Mouse (Mus musculus) NIH3T3 (cell line): ENCODE results near the gene Ldlrap1.
"Not testable (repeated sequence)": the region's sequence is repeated elsewhere in the genome, so short reads cannot be mapped to it uniquely, and the experiment has no call there.

Source experiments
- DNase-seq: peaks from one replicate; pipeline ENCODE4 v3.0.0-alpha.2; 2012; ENCODE audit warnings: low read depth

Ldlrap1 gene

DNA sequence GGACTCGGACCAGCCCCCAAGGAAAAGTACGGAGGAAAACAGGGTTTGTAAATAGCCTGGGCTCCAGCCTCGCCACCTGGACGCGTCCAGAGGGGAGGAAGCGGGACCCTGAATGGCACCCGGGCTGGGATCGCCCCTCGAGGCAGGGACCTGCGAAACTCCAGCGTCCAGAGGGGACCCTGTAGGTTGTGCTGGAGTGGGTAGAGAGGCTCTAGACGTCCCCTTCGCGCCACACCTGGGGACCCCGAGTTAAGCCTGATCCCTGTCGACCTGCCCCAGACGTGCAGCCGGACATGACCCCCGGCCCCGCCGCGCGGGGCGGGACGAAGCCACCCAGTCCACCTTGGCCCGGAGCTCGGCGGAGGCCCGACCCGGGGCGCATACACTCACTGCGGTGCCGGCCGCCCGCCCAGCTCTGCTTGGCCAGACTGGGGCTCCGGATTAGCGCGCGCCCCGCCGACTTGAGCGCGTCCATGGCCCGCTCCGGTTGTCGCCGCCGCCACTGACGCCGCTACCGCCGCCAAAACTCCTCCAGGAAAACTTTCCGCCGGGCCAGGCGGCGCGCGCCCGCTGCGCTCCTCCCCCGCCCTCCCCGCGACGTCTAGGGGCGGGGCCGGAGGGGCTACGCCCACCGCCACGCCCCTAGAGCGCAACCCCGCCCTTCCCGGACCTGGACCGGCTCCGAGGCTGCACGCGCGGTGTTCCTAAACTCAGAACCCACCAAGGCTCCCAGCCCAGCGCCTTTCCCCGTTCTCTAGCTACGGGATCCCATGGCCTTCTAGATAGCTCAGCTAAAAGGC lies at the start of gene Ldlrap1:
Ldlrap1 (minus strand) TSS at position 599 of the 800 bp plus-strand sequence.
- DNase-seq, result peak; percentile 86

DNA sequence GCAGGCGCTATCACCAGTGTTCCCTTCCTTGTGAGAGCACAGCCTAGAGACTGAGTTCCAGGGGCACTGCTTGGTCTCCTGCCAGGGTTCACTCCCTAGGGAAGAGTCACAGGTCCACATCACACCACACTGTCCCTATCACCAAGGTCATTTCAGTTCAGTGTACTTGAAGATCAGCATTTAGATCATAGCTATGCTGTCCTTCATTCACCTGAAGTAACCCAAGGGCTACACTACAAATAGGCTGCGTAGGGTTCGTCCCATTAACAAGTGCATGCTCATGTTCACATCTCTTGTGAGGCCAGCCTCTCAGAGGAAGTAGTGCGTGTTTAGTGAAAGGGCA lies 46.4 kb upstream of the Ldlrap1 start:
- DNase-seq, result no peak

DNA sequence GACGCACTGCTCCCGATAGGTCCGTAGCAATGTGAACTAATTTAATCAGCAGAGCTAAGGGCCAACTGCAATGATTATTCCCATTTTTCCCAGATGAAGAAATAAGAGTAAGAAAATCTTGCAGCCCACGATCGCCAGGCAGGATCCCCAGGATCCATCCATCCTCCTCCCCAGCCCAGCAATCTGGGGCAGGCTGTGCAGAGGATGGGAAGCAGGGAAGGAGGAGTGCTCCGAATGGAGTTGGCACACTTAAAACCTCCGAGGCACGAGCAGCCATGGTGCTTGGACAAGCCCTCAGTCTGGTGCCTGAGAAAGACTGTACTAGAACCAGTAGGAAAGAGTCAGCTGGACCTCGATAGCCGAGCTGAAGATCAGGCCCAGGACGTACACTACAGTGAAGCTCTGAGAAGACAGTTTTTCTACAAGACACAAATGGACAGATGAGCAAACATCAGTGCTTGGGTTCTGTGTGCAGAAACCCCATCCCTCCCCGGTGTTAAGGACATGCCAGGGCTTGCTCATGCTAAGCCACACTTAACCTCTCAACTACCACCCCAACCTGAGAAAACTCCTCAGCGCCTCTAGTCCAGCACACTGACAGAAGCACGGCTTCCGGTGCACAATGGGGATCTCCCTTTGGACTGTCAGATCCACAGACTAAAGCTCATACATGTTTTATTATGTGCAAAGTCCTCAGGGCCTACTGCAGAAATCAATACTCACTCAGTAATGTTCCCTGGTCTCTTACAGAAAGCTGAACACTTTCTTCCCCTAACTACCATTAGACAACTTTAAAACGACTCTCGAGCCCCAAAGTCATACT lies 45.8 kb upstream of the Ldlrap1 start:
- DNase-seq, result no peak

DNA sequence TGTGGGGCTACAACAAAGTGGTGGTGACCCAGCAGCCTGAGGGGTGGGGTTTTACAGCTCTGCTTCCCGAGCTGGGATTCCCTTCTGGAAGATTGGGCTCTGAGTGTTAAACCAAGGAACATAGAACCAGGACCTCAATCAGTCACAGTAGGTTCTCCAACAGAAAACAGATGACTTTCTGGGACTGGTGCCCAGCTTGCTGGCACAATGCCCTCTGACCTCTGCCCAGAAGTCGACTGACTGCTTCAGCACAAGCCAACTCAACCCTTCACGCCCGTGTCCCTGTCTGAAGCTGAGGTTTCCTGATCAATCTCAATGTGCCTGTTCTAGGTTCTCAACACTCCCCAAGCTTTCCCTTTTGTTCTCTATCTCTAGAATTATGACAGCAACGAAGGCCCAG lies 36.9 kb upstream of the Ldlrap1 start:
- peak; percentile 82 for DNase-seq

DNA sequence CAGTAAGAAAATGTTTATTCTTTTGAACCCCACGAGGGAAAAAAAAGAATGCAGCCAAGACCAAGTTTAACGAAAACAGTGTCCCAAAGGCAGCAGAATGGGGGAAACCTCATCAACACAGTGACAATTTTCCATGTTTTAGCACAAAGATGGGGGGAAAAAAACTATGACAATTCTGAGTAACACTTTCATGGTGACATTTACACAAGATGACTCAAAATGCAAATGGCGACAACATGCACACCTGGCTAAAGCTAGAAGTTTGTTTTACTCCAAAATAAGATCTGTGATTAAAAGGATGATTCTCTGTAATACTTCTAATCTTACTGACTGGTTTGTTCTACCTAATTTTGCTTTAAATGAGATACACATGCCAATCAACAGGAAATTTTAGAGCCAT lies 34.9 kb upstream of the Ldlrap1 start:
- DNase-seq, result no peak

DNA sequence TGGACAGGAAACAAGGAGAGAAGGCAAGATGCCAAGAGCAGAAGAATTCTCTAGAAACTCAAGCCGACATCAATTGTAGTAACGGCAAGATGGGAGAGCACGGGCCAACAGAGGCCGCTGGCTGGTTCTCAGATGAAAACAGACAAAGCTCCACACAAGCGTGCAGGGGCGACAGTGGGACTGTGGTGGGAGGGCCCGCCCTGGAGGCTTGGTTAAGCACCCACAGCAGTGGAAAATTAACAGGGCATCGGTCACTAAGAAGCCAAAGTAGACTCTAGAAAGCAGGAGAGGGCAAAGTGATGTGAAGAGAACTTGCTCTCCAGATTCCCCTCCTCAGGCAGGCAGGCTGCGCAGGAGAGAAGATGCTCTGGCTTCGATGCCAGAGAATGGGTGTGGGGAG lies 34.3 kb upstream of the Ldlrap1 start:
- no peak for DNase-seq

DNA sequence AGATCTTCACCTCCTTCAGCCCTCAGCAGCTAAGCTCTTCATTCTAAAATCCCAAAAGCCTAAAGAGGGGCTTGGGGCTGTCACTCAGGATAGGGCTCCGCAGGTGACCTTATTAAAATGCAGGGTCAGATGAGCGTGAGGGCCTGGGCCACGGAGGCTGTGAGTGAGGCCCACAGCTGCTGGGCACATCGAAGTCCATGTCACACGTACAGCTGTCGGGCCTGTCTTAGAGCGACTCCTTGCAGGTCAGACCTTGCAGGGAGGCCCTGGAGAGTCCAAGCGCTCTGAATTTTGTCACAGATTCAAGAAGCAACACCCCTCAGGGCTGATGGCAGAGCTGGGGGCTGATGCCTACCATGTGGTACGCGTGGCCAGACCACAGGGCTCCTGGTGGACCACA lies 32.9 kb upstream of the Ldlrap1 start:
- DNase-seq, result no peak

DNA sequence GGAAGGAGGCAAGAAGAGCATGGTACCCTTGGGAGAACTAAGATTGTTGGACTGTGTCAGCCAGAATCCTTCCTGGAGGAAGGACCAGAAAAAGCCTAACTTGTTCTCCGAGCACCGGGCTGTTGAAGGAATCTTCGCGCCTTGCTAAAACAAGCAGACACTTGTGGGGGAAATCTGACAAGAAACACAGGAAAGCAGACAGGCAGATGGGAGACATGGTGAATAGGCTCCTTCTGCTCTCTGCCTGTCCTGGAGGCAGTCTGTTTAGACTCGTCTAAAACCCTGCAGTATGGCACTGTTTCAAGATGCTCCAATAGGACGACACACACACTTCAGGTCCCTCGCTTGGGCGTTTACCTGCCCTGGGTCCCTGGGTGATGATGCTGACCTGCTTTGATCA lies 32.3 kb upstream of the Ldlrap1 start:
- DNase-seq, result no peak

DNA sequence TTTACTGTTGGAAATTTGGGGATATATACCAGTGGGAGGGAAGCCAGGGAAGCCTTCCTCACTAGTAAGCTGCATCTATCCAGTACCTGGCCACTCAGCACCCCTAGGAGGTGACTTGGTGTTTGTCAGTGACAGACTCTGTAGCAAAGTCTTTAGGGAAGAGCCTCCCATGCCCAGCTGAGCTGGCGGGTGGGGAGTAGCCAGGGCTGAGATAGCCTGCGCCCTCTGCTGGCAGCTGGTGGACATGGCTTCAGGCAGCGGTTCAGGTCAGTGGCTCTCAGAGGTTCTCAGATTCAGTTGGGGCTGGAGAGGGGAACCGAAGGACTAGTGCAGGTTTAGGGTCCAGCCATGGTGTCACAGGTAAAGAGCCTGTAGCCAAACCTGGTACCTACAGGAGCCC lies 31.4 kb upstream of the Ldlrap1 start:
- DNase-seq, result peak; percentile 86

DNA sequence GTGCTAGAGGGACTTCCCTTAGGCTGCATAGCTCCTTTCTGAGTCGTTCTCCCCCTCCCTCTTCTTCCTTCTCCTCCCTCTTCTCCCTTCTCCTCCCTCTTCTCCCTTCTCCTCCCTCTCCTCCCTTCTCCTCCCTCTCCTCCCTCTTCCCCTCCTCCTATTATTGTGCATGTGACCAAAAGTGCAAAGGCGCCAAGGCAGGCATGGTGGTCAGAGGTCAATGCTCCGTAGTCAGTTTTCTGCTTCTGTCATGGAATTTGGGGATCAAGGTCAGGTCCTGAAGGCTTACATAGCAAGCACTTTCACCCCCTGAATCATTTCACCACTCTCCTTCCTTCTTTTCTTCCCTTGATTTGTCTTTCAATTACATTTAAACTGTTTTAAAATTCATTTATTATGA lies 31.0 kb upstream of the Ldlrap1 start:
- DNase-seq, result no peak

DNA sequence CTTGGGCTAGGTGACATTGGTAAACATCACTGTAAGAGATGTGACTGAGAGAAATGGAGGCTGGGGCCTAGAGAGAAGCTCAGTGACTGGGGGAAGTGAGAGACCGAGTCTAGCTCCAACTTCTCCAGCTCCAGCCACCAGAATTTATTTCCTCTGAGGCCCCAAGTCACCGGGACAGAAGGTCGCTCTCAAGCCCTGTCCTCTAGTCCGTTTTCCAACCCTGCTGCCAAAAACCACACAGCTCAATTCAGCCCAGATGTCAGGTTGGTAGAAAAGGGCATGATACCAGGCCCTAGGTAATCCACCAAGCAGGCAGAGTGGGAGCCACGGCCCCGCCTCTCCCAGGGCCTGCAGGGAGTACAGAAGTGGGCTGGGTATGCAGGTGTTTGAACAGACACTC lies 29.8 kb upstream of the Ldlrap1 start:
- DNase-seq, result no peak

DNA sequence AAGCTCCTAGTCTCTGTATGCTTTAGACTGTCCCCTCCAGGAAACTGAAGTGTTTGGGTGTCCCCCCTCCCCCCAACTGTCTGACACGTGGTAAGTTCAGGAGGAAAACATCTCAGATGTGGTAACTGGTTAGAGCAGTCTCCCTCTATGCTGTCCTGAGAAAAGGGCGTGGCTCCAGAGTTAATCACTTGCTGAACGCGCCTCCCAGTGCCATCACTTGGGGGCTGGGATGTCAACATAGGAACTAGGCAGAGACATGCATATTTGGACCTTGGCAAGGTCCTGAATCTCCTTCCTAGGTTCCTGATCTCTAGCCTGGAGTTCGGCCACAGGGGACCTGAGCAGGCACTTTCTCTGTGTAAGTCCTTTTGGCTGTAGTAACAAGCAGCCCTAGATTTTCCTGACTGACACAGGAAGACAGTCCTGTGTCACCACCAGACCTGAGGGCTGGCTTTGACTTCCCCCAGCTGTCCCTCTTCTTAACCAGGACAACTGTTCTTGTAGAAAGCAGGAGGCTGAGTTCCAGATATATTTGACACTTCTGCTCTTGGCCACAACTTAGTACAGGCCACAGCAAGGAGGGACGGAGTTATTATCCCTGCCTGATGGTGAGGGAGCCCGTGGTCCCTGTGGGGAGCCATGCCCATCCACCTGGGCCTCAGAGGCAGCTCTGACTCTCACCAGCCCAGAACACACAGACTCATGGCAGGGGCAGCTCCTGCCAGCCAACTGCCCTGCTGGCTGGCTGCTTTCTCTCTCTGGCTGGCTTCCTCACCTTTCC lies 28.9 kb upstream of the Ldlrap1 start:
- DNase-seq, result peak; percentile 14

DNA sequence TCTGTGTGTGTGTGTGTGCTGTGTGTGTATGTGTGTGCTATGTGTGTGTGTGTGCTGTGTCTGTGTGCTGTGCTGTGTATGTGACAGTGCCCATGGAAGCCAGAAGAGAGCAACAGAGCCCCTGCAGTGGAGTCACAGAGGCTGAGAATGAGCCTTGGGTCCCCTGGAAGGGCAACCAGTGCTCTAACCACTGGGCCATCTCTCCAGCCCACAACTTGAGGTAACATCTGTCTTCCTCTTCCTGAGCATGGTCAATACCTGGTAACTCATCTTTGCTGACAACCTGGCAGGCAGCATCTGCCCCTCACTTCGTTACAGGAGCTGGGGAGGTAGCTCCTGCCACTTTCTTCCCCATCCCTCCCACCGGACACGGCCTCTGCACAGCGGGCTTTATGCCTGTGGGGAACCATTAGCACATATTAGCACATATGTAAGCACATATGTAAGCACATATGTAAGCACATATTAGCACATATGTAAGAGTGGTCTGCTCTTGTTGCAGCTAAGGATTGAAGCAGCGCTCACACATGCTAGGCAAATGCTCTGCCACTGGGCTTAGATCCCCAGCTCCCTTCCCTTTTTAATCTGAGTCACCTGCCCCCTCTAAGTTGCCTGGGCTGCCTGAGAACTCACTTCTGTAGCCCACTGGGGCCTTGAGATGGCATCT lies 28.1 kb upstream of the Ldlrap1 start:
- DNase-seq, result no peak

DNA sequence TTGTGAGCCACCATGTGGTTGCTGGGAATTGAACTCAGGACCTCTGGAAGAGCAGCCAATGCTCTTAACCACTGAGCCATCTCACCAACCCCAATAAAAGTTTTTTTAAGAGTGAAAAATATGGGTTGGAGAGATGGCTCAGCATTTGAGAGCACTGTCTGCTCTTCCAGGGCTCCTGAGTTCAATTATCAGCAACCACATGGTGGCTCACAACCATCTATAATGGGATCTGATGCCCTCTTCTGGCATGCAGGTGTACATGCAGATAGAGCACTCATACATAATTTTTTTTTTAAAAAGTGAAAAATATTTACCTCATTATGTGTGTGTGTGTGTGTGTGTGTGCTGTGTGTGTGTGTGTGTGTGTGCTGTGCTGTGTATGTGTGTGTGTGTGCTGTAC lies 27.1 kb upstream of the Ldlrap1 start:
- not testable (repeated sequence) for DNase-seq

DNA sequence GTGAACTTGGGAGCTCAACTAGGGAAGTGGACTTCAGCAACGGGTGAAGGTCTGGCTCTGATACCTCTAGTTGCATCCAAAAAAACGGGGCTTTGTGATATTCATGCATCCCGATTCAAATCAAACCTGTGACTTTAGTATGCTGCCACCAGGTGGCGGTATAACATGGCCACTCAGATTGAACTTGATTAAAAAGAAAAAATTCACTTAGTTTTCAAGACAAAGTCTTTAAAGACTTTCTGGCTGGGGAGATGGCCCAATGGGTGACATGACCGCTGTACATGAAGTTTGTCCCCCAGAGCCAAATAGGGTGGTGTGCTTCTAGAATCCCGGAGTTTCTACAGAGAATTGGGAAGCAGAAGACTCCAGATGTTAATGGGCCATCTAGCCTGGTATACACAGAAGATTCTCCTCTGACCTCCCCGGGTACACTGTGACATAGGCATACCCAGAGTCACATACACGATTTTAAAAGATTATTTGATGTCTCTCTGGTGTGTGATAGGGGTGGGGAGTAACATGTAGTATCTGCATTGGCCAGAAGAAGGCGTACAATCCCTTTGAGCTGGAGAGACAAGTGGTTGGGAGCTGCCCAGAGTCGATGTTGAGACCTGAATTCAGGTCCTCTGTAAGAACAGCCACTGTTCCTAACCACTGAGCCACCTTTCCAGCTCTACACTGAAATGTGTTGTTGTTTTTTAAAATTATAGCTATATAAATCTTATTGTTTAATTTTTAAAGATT lies 25.6 kb upstream of the Ldlrap1 start:
- DNase-seq, result peak; percentile 88

DNA sequence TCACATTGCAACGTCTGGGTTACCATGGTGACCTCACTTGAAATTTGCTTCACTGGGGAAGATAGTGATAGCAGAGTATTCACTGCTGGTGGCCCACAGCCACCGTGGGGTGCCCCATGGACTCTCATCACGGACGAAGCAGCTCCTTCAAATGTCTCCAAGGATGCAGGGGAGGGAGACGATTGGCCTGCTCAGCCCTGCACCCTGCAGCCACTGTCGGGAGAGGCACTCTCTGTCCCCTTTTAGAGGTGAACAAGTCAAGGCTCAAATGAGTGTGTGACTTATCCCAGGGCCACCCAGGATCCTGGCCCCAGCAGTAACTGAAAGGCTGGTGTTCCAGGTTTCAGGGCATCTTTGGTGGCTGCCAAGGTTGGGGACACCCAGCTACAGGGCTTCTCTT lies 23.9 kb upstream of the Ldlrap1 start:
- no peak for DNase-seq

DNA sequence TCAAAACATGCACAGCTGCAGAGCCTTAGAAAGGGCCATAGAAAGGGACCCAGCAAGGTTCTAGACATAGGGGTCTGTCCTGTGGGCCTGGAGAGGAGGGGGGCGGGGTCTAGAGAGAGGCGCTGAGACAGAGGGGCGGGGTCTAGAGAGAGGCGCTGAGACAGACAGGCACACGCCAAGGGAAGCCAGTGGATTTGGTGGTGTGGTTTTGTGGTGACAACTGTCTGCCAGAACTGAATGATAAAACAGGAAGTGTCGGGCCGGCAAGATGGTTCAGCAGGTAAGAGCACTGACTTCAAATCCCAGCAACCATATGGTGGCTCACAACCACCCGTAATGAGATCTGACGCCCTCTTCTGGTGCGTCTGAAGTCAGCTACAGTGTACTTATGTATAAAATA lies 19.1 kb upstream of the Ldlrap1 start:
- DNase-seq, result no peak

DNA sequence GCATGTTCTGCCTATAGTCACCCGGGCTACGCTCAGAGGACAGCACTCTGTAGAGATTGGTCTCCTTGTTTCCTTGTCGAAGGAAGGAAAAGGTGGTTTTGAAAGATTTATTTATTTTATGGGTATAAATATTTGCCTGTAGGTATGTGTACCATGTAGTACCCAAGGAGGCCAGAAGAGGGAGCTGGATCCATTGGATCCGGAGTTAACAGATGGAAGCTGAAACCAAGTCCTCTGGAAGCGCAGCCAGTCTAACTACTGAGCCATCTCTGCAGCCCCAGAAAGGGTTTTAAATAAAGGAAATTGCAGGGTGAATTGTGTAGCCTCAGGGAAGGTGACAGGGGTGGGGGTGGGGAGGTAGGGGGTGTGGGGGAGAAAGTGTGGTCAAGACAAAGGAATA lies 16.9 kb upstream of the Ldlrap1 start:
- peak; percentile 65 for DNase-seq

DNA sequence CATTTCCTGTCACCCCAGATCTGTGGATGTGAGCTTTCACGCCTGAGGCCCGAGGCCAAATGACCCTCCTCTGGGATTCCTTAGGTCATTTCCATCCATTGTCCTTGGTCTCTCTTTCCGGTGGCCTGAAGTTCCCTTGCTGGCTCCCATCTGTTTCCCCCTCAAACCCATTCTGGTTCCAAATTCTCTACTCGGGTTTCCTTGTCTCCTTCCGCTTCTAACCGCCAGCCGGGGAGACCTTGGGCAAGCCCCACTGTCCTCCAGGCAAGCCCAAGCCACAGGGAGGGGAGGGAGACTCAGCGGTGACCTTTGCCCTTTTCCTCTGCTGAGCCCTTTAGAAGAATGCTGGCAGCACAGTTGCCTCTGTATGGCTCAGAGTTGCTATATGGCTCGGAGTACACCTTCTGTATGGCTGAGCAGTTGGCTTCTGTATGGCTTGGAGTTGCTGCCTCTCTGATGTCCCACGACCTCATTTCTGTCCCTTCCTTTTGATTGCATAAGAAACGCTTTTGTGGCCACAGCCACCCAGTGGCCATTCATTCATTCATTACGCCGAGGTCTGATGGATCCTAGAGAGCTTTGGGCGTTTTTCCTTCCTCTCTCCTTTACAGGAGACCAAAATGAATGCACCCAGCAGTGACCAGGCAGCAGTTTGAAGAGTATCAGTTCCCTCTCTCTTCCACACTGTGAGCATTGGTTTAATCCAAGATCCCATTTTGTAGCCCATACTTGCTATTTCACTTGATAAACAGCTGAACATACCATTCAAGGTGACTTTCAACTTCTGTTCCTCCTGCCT lies 11.5 kb upstream of the Ldlrap1 start:
- no peak for DNase-seq

DNA sequence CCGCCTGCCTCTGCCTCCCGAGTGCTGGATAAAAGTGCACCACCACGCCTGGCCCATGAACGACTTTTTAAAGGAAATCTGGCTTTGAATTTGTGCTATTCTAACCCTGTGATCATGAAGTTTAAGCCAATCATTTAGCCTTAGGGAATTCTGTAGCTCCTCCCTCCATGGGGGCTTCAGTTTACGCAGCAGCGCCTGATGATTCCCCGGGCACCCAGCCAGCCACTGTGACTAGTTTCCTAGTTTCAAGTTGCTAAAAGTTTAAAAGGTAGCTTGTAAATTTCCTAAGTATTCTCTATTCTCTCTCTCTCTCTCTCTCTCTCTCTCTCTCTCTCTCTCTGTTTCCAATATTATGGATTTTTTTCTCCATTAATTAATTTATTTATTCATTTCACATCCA lies 8.4 kb upstream of the Ldlrap1 start:
- DNase-seq, result peak; percentile 92
